Mouse (Mus musculus): ENCODE measurements around the gene Frzb. TPM values are rescaled to one million over a fixed set of nuclear protein-coding genes. Genes with fewer than 3 reads are reported as not detected.
"Not testable (repeated sequence)": the region's sequence is repeated elsewhere in the genome, so short reads cannot be mapped to it uniquely, and the experiment has no call there.

The Frzb gene
- not detected in 2 replicates for polyA plus RNA-seq (2012; ENCODE audit: insufficient read depth, insufficient read length, missing spikeins)

- Histone ChIP-seq H3K27ac (ENCODE audit: insufficient read depth, low read depth, low read length) (no peak within 1 kb of the TSS), H3K4me3 (ENCODE audit: insufficient read depth, low read length) (peak within 1 kb of the TSS; percentile 39), H3K4me1 (ENCODE audit: control insufficient read depth, insufficient read depth, low read length) (no peaks in the 10 kb centered on the region; the same call in 1 of the 2 replicates)
- no peak for TF ChIP-seq CTCF (IDR thresholded peaks at IDR 0.05; ENCODE audit: low read depth, low read length)
- TF ChIP-seq POLR2A (IDR thresholded peaks at IDR 0.05; ENCODE audit: borderline replicate concordance, low read depth, low read length): no peak
Observed at GRCm38 (mm10) chr2:80447291-80447791, at the start of gene Frzb. Gene Frzb, minus strand, starts transcription at chr2:80447625.

GRCm38 (mm10) chr2:80495304-80495703, 47.9 kb upstream of the Frzb start:
- not testable (repeated sequence) for H3K4me3 ChIP-seq (ENCODE audit: insufficient read depth, low read length); H3K27ac ChIP-seq (ENCODE audit: insufficient read depth, low read depth, low read length); H3K4me1 ChIP-seq (ENCODE audit: control insufficient read depth, insufficient read depth, low read length)

- no peak overlapping the region for H3K27ac ChIP-seq (ENCODE audit: insufficient read depth, low read depth, low read length)
- no peaks in the 10 kb centered on the region for H3K4me1 ChIP-seq (ENCODE audit: control insufficient read depth, insufficient read depth, low read length)
- no peak for TF ChIP-seq CTCF (IDR thresholded peaks at IDR 0.05; ENCODE audit: low read depth, low read length)
- no peak for TF ChIP-seq POLR2A (IDR thresholded peaks at IDR 0.05; ENCODE audit: borderline replicate concordance, low read depth, low read length)
- H3K4me3 ChIP-seq (ENCODE audit: insufficient read depth, low read length): no peak overlapping the region
Observed at GRCm38 (mm10) chr2:80486851-80487250, 39.4 kb upstream of the Frzb start.

GRCm38 (mm10) chr2:80484951-80485350, 37.5 kb upstream of the Frzb start:
- H3K4me1 ChIP-seq (ENCODE audit: control insufficient read depth, insufficient read depth, low read length): no peaks in the 10 kb centered on the region
- H3K4me3 ChIP-seq (ENCODE audit: insufficient read depth, low read length): no peak overlapping the region
- no peak overlapping the region for H3K27ac ChIP-seq (ENCODE audit: insufficient read depth, low read depth, low read length)
- TF ChIP-seq CTCF (IDR thresholded peaks at IDR 0.05; ENCODE audit: low read depth, low read length) (no peak), POLR2A (IDR thresholded peaks at IDR 0.05; ENCODE audit: borderline replicate concordance, low read depth, low read length) (no peak)

- TF ChIP-seq CTCF (IDR thresholded peaks at IDR 0.05; ENCODE audit: low read depth, low read length) (no peak), POLR2A (IDR thresholded peaks at IDR 0.05; ENCODE audit: borderline replicate concordance, low read depth, low read length) (no peak)
- no peak overlapping the region for H3K4me3 ChIP-seq (ENCODE audit: insufficient read depth, low read length)
- H3K4me1 ChIP-seq (ENCODE audit: control insufficient read depth, insufficient read depth, low read length): no peaks in the 10 kb centered on the region
- H3K27ac ChIP-seq (ENCODE audit: insufficient read depth, low read depth, low read length): no peak overlapping the region
Observed at GRCm38 (mm10) chr2:80475831-80476230, 28.4 kb upstream of the Frzb start.

- H3K4me1 ChIP-seq (ENCODE audit: control insufficient read depth, insufficient read depth, low read length): no peaks in the 10 kb centered on the region
- no peak overlapping the region for H3K27ac ChIP-seq (ENCODE audit: insufficient read depth, low read depth, low read length)
- H3K4me3 ChIP-seq (ENCODE audit: insufficient read depth, low read length): no peak overlapping the region
- TF ChIP-seq CTCF (IDR thresholded peaks at IDR 0.05; ENCODE audit: low read depth, low read length): no peak
- TF ChIP-seq POLR2A (IDR thresholded peaks at IDR 0.05; ENCODE audit: borderline replicate concordance, low read depth, low read length): no peak
Observed at GRCm38 (mm10) chr2:80474247-80474796, 26.9 kb upstream of the Frzb start.

GRCm38 (mm10) chr2:80465991-80466821, 18.8 kb upstream of the Frzb start:
- H3K4me3 ChIP-seq (ENCODE audit: insufficient read depth, low read length): no peak overlapping the region
- no peak overlapping the region for H3K27ac ChIP-seq (ENCODE audit: insufficient read depth, low read depth, low read length)
- H3K4me1 ChIP-seq (ENCODE audit: control insufficient read depth, insufficient read depth, low read length): no peaks in the 10 kb centered on the region
- TF ChIP-seq POLR2A (IDR thresholded peaks at IDR 0.05; ENCODE audit: borderline replicate concordance, low read depth, low read length): no peak
- no peak for TF ChIP-seq CTCF (IDR thresholded peaks at IDR 0.05; ENCODE audit: low read depth, low read length)

GRCm38 (mm10) chr2:80461827-80462226, 14.4 kb upstream of the Frzb start:
- no peak overlapping the region for H3K27ac ChIP-seq (ENCODE audit: insufficient read depth, low read depth, low read length)
- H3K4me3 ChIP-seq (ENCODE audit: insufficient read depth, low read length): no peak overlapping the region
- no peak for TF ChIP-seq CTCF (IDR thresholded peaks at IDR 0.05; ENCODE audit: low read depth, low read length)
- TF ChIP-seq POLR2A (IDR thresholded peaks at IDR 0.05; ENCODE audit: borderline replicate concordance, low read depth, low read length): no peak
- no peaks in the 10 kb centered on the region for H3K4me1 ChIP-seq (ENCODE audit: control insufficient read depth, insufficient read depth, low read length)

GRCm38 (mm10) chr2:80448231-80448630, 806 bp upstream of the Frzb start:
- 0 out of 2 replicates have a peak overlapping the region, but pooled peaks have one; percentile 4 for H3K4me3 ChIP-seq (ENCODE audit: insufficient read depth, low read length)

More at GRCm38 (mm10) chr2:80448231-80448630, 806 bp upstream of the Frzb start:
- Histone ChIP-seq H3K4me1 (ENCODE audit: control insufficient read depth, insufficient read depth, low read length) (no peaks in the 10 kb centered on the region; the same call in 1 of the 2 replicates), H3K27ac (ENCODE audit: insufficient read depth, low read depth, low read length) (no peak overlapping the region)
- TF ChIP-seq CTCF (IDR thresholded peaks at IDR 0.05; ENCODE audit: low read depth, low read length): no peak
- TF ChIP-seq POLR2A (IDR thresholded peaks at IDR 0.05; ENCODE audit: borderline replicate concordance, low read depth, low read length): no peak

All from bone marrow macrophage, adult 2 months (primary cell).